Mouse (Mus musculus): ENCODE results near the gene Rab1a.
"Not testable (repeated sequence)": the region's sequence is repeated elsewhere in the genome, so short reads cannot be mapped to it uniquely, and the experiment has no call there.

Rab1a gene

DNA sequence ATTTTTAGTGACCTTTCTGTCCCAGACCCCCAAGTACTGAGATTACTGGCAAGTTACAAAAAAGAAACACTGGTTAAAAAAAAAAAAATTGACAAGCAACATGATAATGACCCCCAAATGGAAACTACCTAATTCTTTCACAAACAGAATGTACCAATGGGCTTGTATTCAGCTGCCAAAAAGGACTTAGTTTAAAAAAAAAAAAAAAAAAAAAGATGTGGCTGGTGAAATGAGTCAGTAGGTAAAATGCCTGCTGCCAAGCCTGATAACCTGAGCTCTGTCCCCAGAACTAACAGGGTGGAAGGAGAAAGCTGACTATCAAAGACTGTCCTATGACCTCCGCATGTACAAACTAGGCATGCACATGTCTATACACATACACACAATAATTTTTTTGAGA is 16.0 kb downstream of the Rab1a start:
- DNase-seq (ENCODE audit: low spot score in 2 of 2) = no peak

GRCm38 (mm10) chr11:20221671-20222070 is 20.4 kb downstream of the Rab1a start:
- not testable (repeated sequence) for DNase-seq (ENCODE audit: low spot score in 2 of 2)

DNA sequence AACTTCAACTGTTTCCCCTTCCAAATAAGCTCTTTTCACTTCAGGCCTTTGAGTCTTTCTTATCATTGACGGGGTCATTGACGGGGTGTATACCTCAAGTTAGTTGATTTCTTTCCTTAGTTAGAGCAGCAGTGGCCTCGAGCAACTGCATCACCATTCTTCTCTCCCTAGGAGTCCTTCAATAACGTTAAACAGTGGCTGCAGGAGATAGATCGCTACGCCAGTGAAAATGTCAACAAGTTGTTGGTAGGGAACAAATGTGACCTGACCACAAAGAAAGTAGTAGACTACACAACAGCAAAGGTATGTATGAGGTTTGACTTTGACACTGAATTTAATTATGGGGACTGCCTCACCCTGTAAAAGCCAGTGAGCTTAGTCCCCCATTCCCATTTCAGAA is 23.0 kb downstream of the Rab1a start:
- DNase-seq (ENCODE audit: low spot score in 2 of 2) = no peak

DNA sequence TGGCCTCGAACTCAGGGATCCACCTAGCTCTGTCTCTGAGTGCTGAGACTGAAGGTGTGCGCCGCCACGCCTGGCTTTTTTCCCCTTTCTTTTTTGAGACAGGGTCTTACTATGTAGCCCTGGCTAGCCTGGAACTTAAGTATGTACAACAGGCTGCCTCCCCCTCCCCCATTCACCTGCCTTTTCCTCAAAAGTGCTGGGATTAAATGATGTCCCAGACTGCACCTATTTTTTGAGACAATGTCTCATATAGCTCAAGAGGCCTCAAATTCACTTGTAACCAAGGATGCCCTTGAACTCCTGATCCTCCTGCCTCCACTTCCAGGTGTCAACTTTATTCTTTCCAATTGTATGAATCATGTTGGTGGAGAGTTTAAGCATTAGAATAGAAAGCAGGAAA is 24.7 kb downstream of the Rab1a start:
- no peak for DNase-seq (ENCODE audit: low spot score in 2 of 2)

DNA sequence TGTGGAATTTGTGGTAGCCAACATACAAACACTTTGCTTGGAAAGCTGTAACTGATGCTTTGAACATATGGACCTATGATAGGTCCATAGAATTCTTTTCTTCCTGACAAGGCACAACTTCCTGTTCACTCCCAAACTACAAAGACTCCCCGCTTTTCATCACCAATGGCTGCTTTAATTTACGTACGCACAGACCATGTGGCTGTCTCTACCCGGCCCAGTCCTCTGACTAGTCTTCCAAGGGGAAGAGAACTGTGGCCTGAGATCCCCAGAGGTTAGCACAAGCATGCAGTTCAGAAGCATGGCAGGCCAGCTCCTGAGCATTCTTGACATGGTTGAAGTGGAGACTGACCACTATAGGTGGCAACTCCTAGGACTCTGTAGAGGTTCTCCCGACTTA is 27.4 kb downstream of the Rab1a start:
- DNase-seq (ENCODE audit: low spot score in 2 of 2) = no peak

GRCm38 (mm10) chr11:20229311-20229710 is 28.1 kb downstream of the Rab1a start:
- no peak for DNase-seq (ENCODE audit: low spot score in 2 of 2)

GRCm38 (mm10) chr11:20230286-20230685 is 29.1 kb downstream of the Rab1a start:
- no peak for DNase-seq (ENCODE audit: low spot score in 2 of 2)

DNA sequence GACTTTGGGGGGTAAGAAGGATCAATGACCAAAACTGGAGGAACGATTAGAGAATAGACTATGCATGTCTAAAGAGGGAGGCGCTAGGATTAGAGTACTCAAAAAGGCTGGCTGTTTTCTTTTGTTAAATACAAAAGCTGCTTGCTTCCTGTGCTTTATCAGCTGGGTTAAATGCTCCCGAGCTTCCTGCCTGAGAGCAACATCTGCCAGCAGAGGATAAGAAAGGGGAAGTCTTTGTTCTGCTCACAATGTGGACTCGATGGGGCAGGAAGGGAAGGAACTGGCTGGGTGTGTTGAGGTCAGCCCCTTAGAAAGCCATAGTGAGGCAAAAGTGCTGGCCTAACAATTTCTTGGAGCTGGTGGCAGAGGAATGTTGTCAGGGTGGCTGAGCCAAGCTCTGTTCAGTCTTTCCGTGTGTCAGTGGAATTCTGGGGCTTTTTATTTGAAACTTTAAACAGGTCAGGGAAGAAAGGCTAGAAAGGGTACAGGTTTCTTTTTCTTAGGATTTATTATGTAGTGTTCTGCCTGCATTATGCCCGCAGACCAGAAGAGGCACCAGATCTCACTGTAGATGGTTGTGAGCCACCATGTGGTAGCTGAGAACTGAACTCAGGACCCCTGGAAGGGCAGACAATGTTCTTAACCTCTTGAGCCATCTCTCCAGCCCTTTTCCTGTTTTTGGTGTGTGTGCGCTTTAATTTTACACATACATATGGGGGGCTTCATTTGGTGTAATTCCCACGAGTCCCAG is 30.1 kb downstream of the Rab1a start:
- DNase-seq (ENCODE audit: low spot score in 2 of 2) = no peak

GRCm38 (mm10) chr11:20232016-20232755 is 31.0 kb downstream of the Rab1a start:
- DNase-seq (ENCODE audit: low spot score in 2 of 2) = no peak

DNA sequence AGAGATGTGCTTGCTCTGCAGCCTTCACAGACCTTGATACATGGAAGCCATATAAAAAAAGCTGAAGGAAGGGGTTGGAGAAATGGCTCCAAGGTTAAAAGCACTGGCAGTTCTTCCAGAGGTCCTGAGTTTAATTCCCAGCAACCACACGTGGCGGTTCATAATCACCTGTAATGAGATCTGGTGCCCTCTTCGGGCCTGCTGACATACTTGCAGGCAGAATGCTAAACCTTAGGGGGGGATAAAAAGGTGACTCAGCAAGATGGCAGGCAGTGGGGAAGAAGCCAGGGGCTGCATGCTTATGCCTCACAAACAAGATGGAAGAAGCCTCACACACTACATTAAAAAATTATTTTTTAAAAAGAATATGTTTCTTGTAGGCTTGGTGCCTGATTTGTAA is 33.0 kb downstream of the Rab1a start:
- no peak for DNase-seq (ENCODE audit: low spot score in 2 of 2)

DNA sequence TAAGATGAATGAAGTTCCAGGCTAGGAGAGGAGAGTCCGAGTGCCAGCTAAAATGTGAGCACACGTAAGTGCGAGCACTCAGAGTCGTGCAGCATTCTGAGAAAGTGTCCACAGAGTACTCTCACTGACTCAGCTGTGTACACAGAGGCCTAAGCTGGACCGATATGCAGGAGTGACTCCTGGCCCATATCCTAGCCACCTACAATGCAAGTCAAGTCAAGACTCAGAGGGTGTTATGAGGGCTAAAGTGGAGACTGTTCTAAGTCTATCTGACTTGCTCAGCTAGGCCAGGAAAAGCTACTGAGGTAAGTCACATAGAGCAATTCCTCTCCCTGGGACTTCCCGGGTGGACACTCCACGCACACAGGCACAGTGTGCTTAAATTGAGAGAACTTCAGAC is 35.8 kb downstream of the Rab1a start:
- no peak for DNase-seq (ENCODE audit: low spot score in 2 of 2)

- DNase-seq (ENCODE audit: low spot score in 2 of 2) = no peak
These were observed 36.7 kb downstream of the Rab1a start for GRCm38 (mm10) chr11:20237976-20238375.

DNA sequence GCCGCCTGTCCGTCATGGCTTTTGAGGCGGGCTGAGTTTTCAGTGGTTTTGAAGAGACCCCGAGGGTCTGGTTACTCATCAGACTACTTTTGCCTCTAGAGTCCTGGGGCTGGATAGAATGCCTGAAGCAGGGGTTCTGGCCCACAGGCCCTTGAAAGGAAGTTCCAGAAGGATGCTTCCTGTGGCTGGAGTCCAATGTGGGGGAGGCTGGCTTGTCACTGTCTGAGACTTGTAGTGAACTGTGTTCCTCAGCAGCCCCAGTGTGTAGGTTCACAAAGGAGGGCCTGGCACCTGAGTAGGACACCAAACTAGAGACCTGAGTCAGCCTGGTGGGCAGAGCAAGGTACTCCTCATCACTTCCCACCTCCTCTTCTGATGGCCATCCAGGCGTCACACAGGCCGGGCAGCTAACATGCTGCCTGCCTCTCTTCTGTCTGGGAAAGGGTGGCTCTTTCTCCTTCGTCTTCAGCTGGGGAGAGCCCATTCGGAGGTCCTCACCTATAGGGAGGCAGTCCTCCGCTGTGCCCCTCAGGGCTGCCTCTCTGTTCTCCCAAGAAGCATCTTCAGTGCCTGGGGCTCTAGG is 38.1 kb downstream of the Rab1a start:
- no peak for DNase-seq (ENCODE audit: low spot score in 2 of 2)

DNA sequence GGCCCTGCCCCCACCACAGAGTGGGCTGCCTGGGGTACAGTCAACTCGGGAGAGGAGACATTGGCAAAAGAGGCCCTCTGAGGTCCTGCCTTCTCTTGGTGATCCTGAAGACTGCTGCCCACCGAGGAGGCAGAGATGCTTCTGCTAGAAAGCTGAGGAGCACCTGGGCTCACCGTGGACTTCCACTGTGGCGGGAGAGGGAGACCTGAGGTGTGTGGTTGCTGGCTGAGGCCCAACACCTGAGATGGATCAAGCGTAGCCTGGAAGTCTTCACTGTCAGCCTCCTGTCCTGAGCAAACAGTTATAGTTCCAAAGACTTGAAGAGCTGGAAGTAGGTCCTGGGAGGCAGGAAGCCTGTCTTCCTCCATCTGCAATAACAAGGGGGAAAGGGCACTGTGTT is 39.1 kb downstream of the Rab1a start:
- DNase-seq (ENCODE audit: low spot score in 2 of 2) = no peak

DNA sequence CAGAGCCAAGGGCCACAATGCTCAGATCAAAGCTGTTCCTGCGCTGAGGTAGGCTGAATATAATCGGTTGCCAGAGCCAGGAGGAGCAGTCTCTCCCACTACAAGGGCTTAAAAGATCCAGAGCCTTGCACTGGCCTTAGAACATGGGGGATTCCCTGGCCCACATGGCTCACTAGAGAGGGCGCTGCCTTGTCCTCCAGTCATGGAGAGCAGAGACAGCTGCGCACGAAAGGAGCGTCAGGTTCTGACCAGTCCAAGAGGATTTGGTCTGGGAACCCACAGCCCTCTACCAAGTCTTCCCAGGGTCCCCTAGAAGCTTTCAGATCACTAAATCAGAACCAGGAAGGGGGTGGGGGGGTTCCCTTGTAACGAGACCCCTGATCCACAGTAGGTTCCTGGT is 40.1 kb downstream of the Rab1a start:
- DNase-seq (ENCODE audit: low spot score in 2 of 2) = no peak

DNA sequence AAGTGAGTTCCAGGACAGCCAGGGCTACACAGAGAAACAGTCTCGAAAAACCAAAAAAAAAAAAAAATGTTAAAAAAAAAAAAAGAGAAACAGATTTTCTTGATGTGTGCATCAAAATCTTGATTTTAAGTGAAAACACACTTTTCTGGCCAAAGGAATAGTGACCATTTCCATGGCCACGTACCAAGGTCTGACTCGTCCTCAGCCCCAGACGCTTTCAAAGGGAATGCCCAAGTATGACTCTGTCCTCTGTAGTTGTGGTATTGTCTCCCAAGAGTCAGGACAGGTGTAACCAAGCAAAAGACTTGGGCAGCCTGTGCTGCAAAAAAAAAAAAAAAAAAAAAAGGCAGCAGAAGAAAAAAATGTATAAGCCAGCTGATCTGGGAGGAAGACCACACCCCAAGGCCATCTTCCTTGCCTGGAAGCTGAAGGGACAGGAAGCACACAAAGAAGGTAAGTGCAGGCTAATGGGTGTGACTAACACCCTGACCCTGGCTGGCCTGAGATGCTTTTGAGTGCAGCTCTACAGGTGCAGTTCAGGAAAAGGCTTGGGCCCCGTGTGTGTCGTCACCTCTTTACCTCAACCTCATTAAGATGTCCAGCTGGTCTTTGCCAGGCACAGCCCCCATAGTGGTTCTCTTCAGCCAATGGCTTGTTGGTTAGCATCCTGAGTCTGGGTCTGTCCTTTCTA is 41.3 kb downstream of the Rab1a start:
- DNase-seq (ENCODE audit: low spot score in 2 of 2) = no peak

DNA sequence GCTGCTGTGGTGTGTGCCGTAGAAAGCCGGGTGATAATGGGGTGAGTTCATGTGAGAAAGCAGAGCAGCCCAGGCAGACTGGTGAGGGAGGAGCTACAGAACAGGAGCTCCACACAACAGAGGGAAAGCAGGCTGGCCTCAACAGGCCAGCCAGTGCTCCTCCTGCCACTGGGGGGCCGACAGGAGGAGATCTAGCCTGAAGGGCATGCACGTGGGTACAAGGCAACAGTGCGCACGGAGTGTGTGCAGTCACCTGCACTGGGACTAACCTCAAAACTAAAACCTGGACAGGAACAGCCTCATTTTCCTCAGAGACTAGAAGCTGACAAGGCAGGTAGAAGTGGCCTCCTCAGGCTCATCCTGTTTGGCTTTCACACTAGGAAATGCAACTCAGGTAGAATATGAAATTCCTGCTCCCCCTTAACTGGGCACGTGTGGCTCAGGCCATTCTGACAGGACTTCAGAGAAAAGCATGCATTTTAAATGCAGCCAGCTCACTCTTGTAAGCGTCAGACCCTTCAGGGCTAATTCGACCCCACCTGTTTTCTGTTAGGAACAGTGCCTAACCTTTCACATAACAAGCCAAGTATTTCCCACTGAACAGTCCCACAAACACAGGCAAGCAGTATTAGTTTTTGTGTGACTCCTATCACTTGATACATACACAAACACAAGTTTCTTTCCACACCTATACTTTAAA is 42.1 kb downstream of the Rab1a start:
- no peak for DNase-seq (ENCODE audit: low spot score in 2 of 2)

DNA sequence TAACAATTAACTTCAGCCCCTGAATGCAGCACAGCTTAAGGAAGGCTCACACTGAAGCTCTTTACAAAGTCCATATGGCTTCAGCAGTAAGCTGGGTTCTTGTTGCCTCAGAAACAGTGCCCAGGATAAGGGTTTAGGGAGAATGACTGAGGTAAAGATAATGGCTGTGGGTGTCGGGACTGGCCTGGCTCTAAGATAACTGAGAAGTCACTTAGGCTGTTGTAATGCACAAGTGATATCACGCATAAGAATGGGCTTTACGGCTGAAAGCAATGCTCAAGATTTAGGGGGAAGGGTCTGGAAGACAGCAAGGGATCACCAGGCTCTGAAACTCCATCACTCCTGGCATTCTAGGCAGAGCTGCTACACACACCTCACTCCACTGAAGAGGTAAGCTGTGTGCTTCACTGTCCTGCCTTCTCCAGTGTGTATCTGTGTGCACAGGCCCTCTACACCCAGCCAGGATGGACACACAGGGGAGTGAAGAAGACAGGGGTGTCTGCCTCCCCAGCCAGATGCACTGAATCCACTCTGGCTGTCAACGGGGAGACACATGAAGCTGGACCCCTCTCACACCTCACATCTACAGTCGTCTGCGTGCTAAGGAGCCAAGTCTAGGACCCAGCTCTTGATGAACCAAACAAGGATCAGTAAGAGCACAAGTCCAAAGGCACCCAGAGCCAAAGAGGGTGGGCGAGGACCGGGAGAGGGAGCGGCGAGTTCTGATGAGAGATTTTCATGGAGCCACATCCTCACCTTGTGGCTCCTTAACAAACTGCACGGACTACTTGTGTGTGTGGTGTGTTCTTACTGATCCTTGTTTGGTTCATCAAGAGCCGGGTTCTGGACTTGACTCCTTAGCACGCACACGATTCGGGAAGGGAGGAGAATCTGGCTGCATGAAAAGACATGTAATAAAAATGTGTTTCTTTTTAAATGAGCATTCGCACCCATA is 43.4 kb downstream of the Rab1a start:
- no peak for DNase-seq (ENCODE audit: low spot score in 2 of 2)

DNA sequence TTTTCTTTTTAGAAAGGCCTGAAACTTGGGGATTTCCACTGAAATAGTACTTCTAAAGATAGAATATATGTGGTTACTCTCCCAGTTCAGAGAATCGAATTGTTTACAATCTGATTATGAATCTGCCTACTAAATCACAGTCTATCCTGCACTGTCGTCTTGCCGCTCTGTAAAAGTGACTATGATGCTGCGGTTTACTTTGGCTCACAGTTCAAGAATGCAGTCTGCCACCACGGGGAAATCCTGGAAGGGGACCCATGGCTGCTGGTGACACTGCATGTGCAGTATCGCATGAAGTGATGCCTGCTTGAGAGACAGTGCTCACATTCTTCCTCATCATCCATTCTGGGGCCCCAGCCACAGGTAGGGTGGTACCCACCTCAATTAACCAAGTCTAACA is 44.1 kb downstream of the Rab1a start:
- no peak for DNase-seq (ENCODE audit: low spot score in 2 of 2)

GRCm38 (mm10) chr11:20246616-20247015 is 45.4 kb downstream of the Rab1a start:
- DNase-seq (ENCODE audit: low spot score in 2 of 2) = no peak

Measured in left cerebral cortex, adult 9 months (tissue).